Mouse (Mus musculus): ENCODE measurements around the gene Krtap10-10. TPM values are rescaled to one million over a fixed set of nuclear protein-coding genes. Genes with fewer than 3 reads are reported as not detected.

Krtap10-10 gene
- polyA plus RNA-seq, 1 experiment from 2014 or later = not detected

DNA sequence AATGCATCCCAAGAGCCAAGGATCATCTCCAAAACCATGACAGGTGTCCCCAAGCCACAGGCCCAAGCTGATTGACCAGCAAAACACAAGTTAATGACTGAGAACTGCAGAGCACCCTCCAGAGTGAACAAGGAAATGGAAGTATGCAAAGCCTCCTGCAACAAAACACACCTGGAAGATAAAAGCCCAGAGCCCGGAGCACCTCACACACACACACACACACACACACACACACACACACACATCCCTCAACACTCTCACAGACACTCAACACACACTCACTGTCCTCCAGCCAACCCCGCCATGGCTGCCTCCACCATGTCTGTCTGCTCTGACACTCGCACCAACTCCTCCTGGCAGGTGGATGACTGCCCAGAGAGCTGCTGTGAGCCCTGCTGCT, 10.8 kb downstream of the Krtap10-10 start, which contains the start of gene Gm36176:
TSS of gene Gm36176 (plus strand) at position 301 of the 400 bp plus-strand sequence.
- no peaks in the 10 kb centered on the region for H3K79me2 ChIP-seq (ENCODE audit: inconsistent target)
- WGBS (ENCODE audit: missing documents) = 97% methylated on average over 3 of the region's 3 CpGs
- no peak within 1 kb of the TSS for H3K27ac ChIP-seq
- no peak within 1 kb of the TSS for H3K4me3 ChIP-seq (ENCODE audit: inconsistent target)
- H3K36me3 ChIP-seq (ENCODE audit: inconsistent target) = no peaks in the 10 kb centered on the region

DNA sequence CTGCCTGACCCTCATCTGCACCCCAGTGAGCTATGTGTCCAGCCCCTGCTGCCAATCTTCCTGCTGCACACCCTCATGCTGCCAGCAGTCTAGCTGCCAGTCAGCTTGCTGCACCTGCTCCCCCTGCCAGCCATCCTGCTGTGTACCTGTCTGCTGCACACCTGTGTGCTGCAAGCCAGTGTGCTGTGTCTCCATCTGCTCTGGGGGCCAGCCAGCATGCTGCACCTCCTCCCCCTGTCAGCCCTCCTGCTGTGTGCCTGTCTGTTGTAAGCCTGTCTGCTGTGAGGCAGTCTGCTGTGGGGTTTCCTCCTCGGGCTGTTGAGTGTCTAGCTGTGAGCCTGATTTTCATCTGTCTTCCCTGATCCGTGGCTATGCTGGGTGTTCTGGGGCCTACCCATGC, 11.2 kb downstream of the Krtap10-10 start:
- WGBS (ENCODE audit: missing documents) = 57% methylated on average over 2 of the region's 2 CpGs
- Histone ChIP-seq H3K36me3 (ENCODE audit: inconsistent target) (no peaks in the 10 kb centered on the region), H3K4me3 (ENCODE audit: inconsistent target) (no peak overlapping the region), H3K27ac (no peak overlapping the region), H3K79me2 (ENCODE audit: inconsistent target) (no peaks in the 10 kb centered on the region)

DNA sequence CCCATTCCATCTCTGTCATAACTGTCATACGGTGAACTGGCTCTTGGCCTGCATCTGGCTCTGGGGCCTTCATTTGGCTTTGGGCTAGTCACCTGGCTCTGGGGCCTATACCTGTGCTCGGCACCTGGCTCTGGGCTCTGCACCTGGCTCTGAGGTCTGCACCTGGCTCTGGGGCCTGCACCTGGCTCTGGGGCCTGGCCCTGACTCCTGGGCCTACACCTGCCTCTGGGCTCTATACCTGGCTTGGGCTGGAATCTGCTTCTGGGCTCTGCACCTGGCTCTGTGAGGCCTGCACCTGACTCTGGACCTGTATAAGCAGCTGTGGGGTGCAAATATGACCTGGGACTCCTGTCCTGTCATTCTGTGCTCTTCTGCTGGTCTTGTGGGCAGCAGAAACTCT, 11.8 kb downstream of the Krtap10-10 start:
- no peaks in the 10 kb centered on the region for H3K36me3 ChIP-seq (ENCODE audit: inconsistent target)
- 83% methylated on average over 2 of the region's 2 CpGs for WGBS (ENCODE audit: missing documents)
- no peak overlapping the region for H3K4me3 ChIP-seq (ENCODE audit: inconsistent target)
- H3K79me2 ChIP-seq (ENCODE audit: inconsistent target) = no peaks in the 10 kb centered on the region
- H3K27ac ChIP-seq = no peak overlapping the region

DNA sequence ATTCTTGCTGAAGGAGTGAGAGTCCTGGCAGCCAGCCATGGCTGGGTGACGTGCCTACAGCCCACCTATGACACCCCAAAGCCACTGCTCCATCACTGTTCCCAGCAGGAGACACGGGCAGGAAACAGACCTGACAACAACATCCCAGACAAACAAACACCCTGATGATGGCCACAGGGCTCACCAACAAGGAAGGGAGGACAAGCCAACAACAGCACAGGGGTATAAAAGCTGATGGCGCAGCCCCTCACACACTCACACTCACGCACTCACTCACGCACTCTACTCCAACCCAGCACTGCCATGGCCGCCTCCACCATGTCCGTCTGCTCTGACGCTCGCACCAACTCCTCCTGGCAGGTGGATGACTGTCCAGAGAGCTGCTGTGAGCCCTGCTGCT, 16.8 kb downstream of the Krtap10-10 start, which contains the start of gene Gm10318:
TSS of gene Gm10318 (plus strand) at position 301 of the 400 bp plus-strand sequence.
- 73% methylated on average over 9 of the region's 9 CpGs for WGBS (ENCODE audit: missing documents)
- Histone ChIP-seq H3K79me2 (ENCODE audit: inconsistent target) (no peaks in the 10 kb centered on the region), H3K4me3 (ENCODE audit: inconsistent target) (no peak within 1 kb of the TSS), H3K36me3 (ENCODE audit: inconsistent target) (no peaks in the 10 kb centered on the region), H3K27ac (no peak within 1 kb of the TSS)

DNA sequence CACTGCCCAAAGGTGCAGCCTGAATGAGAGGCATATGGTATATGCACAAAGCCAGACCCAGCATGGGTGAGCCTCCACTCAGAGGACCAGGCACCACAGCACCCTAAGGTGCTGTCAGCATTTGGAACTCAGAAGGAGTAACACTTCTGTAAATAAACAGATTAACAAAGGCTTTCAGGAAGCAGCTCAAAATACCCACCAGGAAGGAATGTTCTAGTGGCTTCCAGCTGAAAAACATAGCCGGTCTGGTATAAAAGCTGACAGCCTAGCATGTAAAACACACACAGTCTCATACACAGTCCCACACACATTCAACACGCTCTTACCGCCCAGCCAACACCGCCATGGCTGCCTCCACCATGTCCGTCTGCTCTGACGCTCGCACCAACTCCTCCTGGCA, 25.9 kb downstream of the Krtap10-10 start, which contains the start of gene Gm3285:
TSS of gene Gm3285 (plus strand) at position 301 of the 400 bp plus-strand sequence.
- Histone ChIP-seq H3K36me3 (ENCODE audit: inconsistent target) (no peaks in the 10 kb centered on the region), H3K4me3 (ENCODE audit: inconsistent target) (no peak within 1 kb of the TSS), H3K79me2 (ENCODE audit: inconsistent target) (no peaks in the 10 kb centered on the region), H3K27ac (no peak within 1 kb of the TSS)
- WGBS (ENCODE audit: missing documents) = 58% methylated on average over 5 of the region's 7 CpGs

DNA sequence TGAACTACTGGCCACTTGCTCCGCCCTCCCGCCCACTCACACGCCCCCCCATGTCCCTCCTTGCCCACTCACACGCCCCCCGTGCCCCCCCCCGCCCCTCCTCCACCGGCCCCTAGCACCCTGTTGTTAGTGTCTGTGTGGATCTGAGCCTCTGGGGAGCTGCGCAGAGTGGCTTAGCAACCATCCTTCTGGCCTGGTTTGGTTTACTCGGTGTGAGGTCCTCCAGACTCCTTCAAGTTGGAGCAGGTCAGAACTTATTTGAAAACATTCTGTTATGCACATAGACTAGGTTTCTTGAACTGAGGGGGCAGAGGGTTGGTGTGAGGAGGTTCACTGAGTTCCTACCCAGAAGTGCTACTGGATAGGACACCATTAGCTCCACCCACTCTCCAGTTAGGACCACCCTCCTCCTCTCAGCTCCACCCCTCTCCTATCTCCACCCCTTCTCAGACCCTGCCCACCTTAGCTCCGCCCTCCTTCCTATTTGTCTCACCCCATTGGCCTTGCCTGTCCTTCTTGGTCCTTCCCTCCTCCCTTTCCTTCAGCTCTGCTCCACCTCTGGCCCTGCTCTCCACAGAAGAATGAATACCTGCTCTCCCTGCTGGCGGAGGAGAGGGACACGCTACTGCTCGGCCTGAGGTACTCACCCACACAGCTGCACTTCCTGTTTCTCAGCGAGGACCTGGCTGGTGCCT, 28.5 kb downstream of the Krtap10-10 start:
- no peaks in the 10 kb centered on the region for H3K36me3 ChIP-seq (ENCODE audit: inconsistent target)
- H3K4me3 ChIP-seq (ENCODE audit: inconsistent target) = no peak overlapping the region
- H3K27ac ChIP-seq = no peak overlapping the region
- H3K79me2 ChIP-seq (ENCODE audit: inconsistent target) = no peaks in the 10 kb centered on the region
- WGBS (ENCODE audit: missing documents) = 27% methylated on average over 8 of the region's 14 CpGs

DNA sequence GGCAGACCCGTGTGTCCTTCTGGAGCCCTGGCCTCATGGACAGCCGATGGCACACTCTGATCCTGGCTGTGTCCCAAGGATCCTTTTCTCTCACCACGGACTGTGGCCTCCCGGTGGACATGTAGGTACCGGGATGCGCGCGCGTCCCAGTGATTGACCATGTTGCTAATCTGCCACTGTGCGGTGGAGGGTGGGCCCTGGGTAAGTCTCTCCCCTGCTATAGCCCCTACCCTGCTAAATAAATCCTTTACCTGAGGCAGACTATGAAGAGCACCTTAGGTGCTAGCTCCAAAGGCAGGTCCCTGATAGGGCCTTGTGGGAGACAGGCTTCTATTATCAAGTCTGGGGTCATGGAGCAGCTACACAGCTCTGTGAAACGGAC, 29.0 kb downstream of the Krtap10-10 start:
- 25% methylated on average over 11 of the region's 11 CpGs for WGBS (ENCODE audit: missing documents)
- Histone ChIP-seq H3K36me3 (ENCODE audit: inconsistent target) (no peaks in the 10 kb centered on the region), H3K27ac (no peak overlapping the region), H3K79me2 (ENCODE audit: inconsistent target) (no peaks in the 10 kb centered on the region), H3K4me3 (ENCODE audit: inconsistent target) (no peak overlapping the region)

DNA sequence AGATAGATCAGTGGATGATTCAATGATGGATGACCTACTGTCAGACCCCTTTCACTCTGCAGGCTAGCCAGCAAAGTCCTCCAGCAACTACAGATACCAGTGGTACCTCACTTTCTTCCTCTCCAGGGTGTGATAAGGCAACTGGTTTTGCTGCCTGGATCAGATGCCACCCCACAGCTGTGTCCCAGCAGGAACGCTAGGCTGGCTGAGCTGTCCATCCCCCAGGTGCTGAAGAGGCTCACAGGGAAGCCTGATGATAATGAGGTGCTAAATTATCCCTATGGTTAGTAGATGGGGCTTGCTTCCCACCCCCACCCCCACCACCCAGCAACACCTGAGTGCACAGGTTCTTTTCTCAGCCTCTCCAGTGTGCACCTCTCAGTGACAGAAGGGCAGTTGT, 31.8 kb downstream of the Krtap10-10 start:
- no peak overlapping the region for H3K4me3 ChIP-seq (ENCODE audit: inconsistent target)
- H3K79me2 ChIP-seq (ENCODE audit: inconsistent target) = no peaks in the 10 kb centered on the region
- WGBS (ENCODE audit: missing documents) = 86% methylated on average over 1 of the region's 1 CpGs
- no peaks in the 10 kb centered on the region for H3K36me3 ChIP-seq (ENCODE audit: inconsistent target)
- H3K27ac ChIP-seq = no peak overlapping the region

DNA sequence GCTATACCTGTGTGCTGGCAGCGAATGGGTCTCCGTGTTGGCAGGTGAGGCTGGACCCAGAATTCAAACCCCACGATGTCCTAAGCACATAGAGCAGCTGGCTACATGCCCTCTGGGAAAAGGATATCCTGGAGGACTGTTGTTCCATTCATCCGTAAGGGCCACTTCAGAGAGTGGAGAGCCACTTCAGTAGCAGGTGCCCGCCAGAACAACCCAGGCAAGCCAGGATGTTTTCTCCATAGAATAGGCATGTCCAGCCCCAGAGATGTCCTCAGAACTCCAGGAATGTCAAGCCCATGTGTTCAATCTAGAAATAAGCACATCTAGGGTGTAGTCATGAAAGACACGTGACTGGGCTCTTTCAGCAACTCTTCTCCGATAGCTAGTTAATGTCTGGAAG, 33.9 kb downstream of the Krtap10-10 start:
- WGBS (ENCODE audit: missing documents) = 89% methylated on average over 7 of the region's 7 CpGs
- no peak overlapping the region for H3K27ac ChIP-seq
- no peak overlapping the region for H3K4me3 ChIP-seq (ENCODE audit: inconsistent target)
- H3K36me3 ChIP-seq (ENCODE audit: inconsistent target) = no peaks in the 10 kb centered on the region
- H3K79me2 ChIP-seq (ENCODE audit: inconsistent target) = no peaks in the 10 kb centered on the region

DNA sequence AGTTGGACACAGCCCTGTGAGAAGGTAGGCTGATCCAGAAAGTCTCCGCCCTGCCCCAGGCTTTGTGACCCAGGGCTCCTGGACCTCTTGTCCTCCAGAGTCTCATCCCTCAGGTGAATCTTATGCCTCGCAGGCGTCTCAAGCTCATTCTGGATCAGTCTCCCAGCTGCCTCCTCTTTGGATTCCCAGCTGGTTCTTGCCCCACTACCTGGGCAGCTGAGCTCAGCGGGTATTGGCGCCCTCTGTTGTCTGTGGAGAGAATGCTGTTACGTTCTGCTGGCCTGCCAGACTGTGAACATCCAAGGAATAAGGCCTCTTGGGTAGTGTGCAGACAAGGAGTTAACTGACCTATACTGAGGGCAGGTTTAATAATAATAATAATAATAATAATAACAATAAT, 43.2 kb downstream of the Krtap10-10 start:
- 76% methylated on average over 4 of the region's 6 CpGs for WGBS (ENCODE audit: missing documents)
- no peak overlapping the region for H3K4me3 ChIP-seq (ENCODE audit: inconsistent target)
- H3K79me2 ChIP-seq (ENCODE audit: inconsistent target) = no peaks in the 10 kb centered on the region
- no peaks in the 10 kb centered on the region for H3K36me3 ChIP-seq (ENCODE audit: inconsistent target)
- no peak overlapping the region for H3K27ac ChIP-seq

DNA sequence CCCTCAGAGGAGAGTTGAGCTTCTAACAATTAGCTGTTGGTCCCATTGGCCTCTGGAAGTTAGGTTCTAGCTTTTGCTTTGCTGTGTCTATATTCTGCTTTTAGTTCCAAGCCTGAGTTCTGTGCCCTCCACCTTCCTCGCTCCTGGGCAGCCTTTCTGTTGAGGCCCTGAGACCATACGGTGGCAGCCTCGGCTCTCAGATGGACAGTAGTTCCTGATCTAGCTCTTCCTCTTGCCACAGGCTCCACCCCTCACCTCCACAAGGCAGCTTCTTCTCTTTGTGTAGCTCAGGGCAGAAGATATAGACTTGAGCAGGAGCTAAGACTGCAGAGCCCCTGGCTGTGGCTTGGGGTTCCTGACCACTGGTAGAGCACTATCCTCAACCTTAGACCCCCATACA, 44.6 kb downstream of the Krtap10-10 start:
- WGBS (ENCODE audit: missing documents) = 22% methylated on average over 3 of the region's 3 CpGs
- no peaks in the 10 kb centered on the region for H3K36me3 ChIP-seq (ENCODE audit: inconsistent target)
- H3K27ac ChIP-seq = no peak overlapping the region
- no peak overlapping the region for H3K4me3 ChIP-seq (ENCODE audit: inconsistent target)
- H3K79me2 ChIP-seq (ENCODE audit: inconsistent target) = no peaks in the 10 kb centered on the region

DNA sequence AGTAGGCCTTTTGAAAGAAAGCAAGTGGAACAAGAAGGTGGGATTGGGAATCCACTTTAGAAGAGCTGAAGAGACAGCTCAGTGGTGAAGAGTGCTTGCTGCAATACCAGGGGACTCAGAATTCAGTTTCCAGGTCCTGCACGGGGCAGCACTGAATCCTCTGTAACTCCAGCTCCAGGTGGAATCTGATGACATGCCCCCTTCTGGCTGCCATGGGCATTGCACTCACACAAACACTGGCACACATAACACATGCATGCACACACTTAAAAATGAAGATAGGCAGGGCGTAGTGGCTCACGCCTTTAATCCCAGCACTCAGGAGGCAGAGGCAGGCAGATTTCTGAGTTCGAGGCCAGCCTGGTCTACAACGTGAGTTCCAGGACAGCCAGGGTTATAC, 46.8 kb downstream of the Krtap10-10 start:
- WGBS (ENCODE audit: missing documents) = 82% methylated on average over 5 of the region's 5 CpGs
- no peaks in the 10 kb centered on the region for H3K79me2 ChIP-seq (ENCODE audit: inconsistent target)
- H3K36me3 ChIP-seq (ENCODE audit: inconsistent target) = no peaks in the 10 kb centered on the region
- H3K4me3 ChIP-seq (ENCODE audit: inconsistent target) = no peak overlapping the region
- H3K27ac ChIP-seq = no peak overlapping the region

DNA sequence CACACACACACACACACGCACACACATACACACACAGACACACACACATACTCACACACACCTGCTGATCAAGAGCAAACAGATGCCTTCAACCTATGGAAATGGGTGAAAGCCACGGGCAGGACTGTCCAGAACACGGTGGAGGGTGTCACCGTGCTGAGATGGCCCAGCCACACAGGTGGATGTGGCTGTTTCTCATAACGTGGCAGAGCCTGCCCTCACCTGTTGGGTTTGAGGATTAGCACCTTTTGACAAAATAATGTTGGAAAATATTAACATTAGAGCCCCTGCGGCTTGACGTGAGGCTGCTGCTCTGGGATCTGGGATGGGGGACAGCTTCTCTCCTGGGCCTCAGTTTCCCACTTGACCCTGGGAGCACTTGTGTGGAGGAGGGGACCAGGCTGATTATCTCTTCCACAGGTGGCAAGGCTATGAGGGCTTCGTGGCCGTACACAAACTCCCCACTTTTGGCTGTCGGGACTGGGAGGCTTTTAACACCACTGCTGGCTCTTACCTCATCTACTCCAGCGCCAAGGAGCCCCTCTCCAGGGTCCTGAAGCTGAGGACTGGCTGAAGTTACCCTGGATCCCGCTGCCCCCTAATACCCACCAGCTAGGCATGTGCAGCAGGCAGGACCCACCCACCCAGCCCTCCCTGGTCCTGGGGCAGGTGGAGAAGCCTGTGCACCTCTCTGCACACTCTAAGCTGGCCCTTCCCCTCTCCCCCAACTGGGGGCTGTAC, 50.4 kb downstream of the Krtap10-10 start:
- Histone ChIP-seq H3K79me2 (ENCODE audit: inconsistent target) (no peaks in the 10 kb centered on the region), H3K36me3 (ENCODE audit: inconsistent target) (no peaks in the 10 kb centered on the region), H3K4me3 (ENCODE audit: inconsistent target) (no peak overlapping the region), H3K27ac (no peak overlapping the region)
- 73% methylated on average over 12 of the region's 12 CpGs for WGBS (ENCODE audit: missing documents)

All from macrophage (primary cell).